Mouse (Mus musculus) midbrain, embryonic 16.5 days (tissue): ENCODE results near the gene Ddx31. TPM values are rescaled to one million over a fixed set of nuclear protein-coding genes. Genes with fewer than 3 reads are reported as not detected.

Experiments
- ATAC-seq: fragments of 200-750 bp; cut with Nextera tagmentation; 2 replicates; pipeline ENCODE4 v1.8.0; 2017; ENCODE audit warnings: moderate TSS enrichment
- H3K27ac ChIP-seq: fragments of 300-500 bp; sonication (generic); 2 replicates; pipeline ENCODE4 v1.5.1; 2014; ENCODE audit warnings: mild to moderate bottlenecking, low read length, mixed read lengths
- H3K27me3 ChIP-seq: fragments of 300-500 bp; sonication (generic); 2 replicates; pipeline ENCODE4 v1.6.1; 2014; ENCODE audit warnings: low read depth, low read length, mixed read lengths; ENCODE audit not compliant: control insufficient read depth, insufficient read depth
- H3K36me3 ChIP-seq: fragments of 300-500 bp; sonication (generic); 2 replicates; pipeline ENCODE4 v1.6.1; 2014; ENCODE audit warnings: mild to moderate bottlenecking, low read length, moderate library complexity, mixed read lengths; ENCODE audit not compliant: control insufficient read depth, insufficient read depth
- H3K4me1 ChIP-seq: fragments of 300-500 bp; sonication (generic); 2 replicates; pipeline ENCODE4 v1.6.1; 2014; ENCODE audit warnings: mild to moderate bottlenecking, low read length, mixed read lengths; ENCODE audit not compliant: control insufficient read depth, insufficient read depth
- H3K4me2 ChIP-seq: fragments of 300-500 bp; sonication (generic); 2 replicates; pipeline ENCODE4 v1.6.1; 2014; ENCODE audit warnings: mild to moderate bottlenecking, low read length, mixed read lengths
- H3K4me3 ChIP-seq: fragments of 300-500 bp; sonication (generic); 2 replicates; pipeline ENCODE4 v1.5.1; 2014; ENCODE audit warnings: low read depth, mild to moderate bottlenecking, low read length, moderate library complexity, mixed read lengths
- H3K9ac ChIP-seq: fragments of 300-500 bp; sonication (generic); 2 replicates; pipeline ENCODE4 v1.6.1; 2014; ENCODE audit warnings: low read depth, low read length, mixed read lengths
- H3K9me3 ChIP-seq: fragments of 300-500 bp; sonication (generic); replicated peaks from 2 replicates; pipeline ENCODE4 v1.6.1; 2014; ENCODE audit warnings: mild to moderate bottlenecking, low read length, mixed read lengths; ENCODE audit not compliant: control insufficient read depth, poor library complexity, severe bottlenecking
- WGBS: fragments of 180-500 bp; shearing (Covaris S2); extraction: QIAGEN DNeasy Blood & Tissue Kit; methylation state at CpG from one replicate; pipeline ENCODE4 v1.1.7; 2014; 5-methylcytosine and 5-hydroxymethylcytosine counted together
- polyA plus RNA-seq: library from polyadenylated mRNA; unstranded; fragments of >200 nt; fragmentation: Nextera tagmentation; extraction: Ambion mirVana; gene quantifications from 2 replicates; pipeline ENCODE4 v1.2.1, GENCODE M21; 2015

The Ddx31 gene
- polyA plus RNA-seq, 1 experiment from 2014 or later, result 10.7 TPM

GRCm38 (mm10) chr2:28852594-28852993 lies 12.4 kb downstream of the Ddx31 start:
- Histone ChIP-seq H3K4me1 (no peaks in the 10 kb centered on the region), H3K27ac (no peak overlapping the region), H3K36me3 (peaks cover 9% of the 10 kb centered on the region; the same call in 1 of the 2 replicates), H3K4me3 (no peak overlapping the region), H3K4me2 (no peak overlapping the region), H3K9me3 (no peaks in the 10 kb centered on the region), H3K9ac (no peak overlapping the region), H3K27me3 (no peaks in the 10 kb centered on the region)
- 91% methylated on average over 3 of the region's 3 CpGs for WGBS
- no peak for ATAC-seq

DNA sequence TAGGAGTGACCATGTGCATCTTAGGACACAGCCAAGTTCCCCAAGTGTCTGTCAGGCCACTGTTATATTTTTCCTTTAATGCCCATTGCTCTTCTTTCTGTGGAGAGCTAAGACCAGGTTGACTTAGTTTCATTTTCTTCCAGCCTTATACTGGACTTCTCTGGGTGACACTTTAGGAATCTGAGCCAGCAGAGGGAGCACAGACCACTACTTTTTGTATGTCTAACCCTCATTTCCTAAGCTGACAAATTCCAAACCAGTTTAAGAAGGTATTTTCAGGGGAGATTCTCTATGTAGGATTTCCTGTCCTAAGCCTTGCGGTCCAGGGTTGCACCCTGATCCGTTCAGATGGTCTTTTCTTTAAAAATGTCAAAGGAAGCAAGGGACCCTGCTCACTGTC lies 15.6 kb downstream of the Ddx31 start:
- H3K4me3 ChIP-seq, result no peak overlapping the region
- 94% methylated on average over 2 of the region's 2 CpGs for WGBS
- H3K36me3 ChIP-seq, result peaks cover 13% of the 10 kb centered on the region
- no peak overlapping the region for H3K27ac ChIP-seq
- ATAC-seq, result no peak
- H3K4me1 ChIP-seq, result no peaks in the 10 kb centered on the region
- no peaks in the 10 kb centered on the region for H3K27me3 ChIP-seq
- H3K9ac ChIP-seq, result no peak overlapping the region
- no peak overlapping the region for H3K4me2 ChIP-seq
- no peaks in the 10 kb centered on the region for H3K9me3 ChIP-seq

- no peak for ATAC-seq
- Histone ChIP-seq H3K27me3 (no peaks in the 10 kb centered on the region), H3K9ac (no peak overlapping the region), H3K9me3 (no peaks in the 10 kb centered on the region), H3K4me3 (no peak overlapping the region), H3K4me1 (no peaks in the 10 kb centered on the region), H3K36me3 (peaks cover 17% of the 10 kb centered on the region), H3K4me2 (no peak overlapping the region), H3K27ac (no peak overlapping the region)
- 91% methylated on average over 4 of the region's 4 CpGs for WGBS
These were observed 19.1 kb downstream of the Ddx31 start for GRCm38 (mm10) chr2:28859303-28859702.

GRCm38 (mm10) chr2:28860678-28861423 lies 20.6 kb downstream of the Ddx31 start:
- Histone ChIP-seq H3K4me1 (no peaks in the 10 kb centered on the region), H3K9ac (no peak overlapping the region), H3K4me3 (no peak overlapping the region), H3K36me3 (peaks cover 17% of the 10 kb centered on the region), H3K4me2 (no peak overlapping the region), H3K9me3 (no peaks in the 10 kb centered on the region), H3K27me3 (no peaks in the 10 kb centered on the region), H3K27ac (no peak overlapping the region)
- 85% methylated on average over 8 of the region's 8 CpGs for WGBS
- no peak for ATAC-seq

DNA sequence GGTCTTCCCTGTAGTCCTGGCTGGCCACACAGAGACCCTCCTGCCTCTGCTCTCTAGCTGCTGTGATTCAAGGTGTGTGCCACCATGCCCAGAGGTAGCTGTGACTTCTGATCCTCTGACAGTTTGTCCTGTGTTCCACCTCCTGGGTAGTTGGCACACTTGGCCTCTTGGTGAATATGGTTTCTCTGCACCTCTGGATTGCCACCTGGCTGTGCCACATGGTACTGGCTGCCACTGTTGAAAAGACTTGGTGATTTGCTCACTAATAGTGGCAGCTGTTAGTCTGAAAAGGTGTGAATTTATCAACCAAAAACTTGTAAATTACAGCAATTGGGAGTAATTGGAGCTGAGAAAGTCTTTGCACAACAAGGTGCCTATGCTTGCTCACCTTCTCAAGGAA lies 23.7 kb downstream of the Ddx31 start:
- peaks cover 11% of the 10 kb centered on the region for H3K36me3 ChIP-seq
- H3K27me3 ChIP-seq, result no peaks in the 10 kb centered on the region
- no peak overlapping the region for H3K27ac ChIP-seq
- no peak overlapping the region for H3K4me3 ChIP-seq
- no peak overlapping the region for H3K4me2 ChIP-seq
- no peak for ATAC-seq
- H3K9ac ChIP-seq, result no peak overlapping the region
- no peaks in the 10 kb centered on the region for H3K9me3 ChIP-seq
- no peaks in the 10 kb centered on the region; the same call in 1 of the 2 replicates for H3K4me1 ChIP-seq

DNA sequence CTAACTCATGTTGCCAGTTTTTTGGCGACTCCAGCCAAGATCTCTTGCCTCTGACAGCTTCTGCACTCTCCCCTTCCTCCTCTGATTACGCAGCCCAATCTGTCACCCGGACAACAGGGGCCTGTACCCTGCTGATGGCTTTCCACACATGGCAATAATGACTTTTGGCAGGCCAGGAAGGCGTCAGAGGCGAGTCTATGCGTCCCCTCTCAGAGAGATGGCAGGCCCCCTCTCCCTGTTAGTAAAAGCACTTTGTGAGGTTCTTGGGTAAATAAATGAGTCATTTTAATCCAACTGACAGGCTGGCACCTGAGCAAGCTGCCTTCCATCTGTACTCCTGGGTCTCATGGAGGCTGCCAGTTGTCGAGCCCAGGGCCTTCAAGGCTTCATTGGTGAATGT lies 27.3 kb downstream of the Ddx31 start:
- H3K27ac ChIP-seq, result no peak overlapping the region
- WGBS, result 74% methylated on average over 7 of the region's 7 CpGs
- peaks cover 7% of the 10 kb centered on the region; the same call in 1 of the 2 replicates for H3K36me3 ChIP-seq

GRCm38 (mm10) chr2:28875554-28875953 lies 35.3 kb downstream of the Ddx31 start:
- Histone ChIP-seq H3K4me2 (no peak overlapping the region), H3K27ac (no peak overlapping the region), H3K4me1 (no peaks in the 10 kb centered on the region), H3K36me3 (0 out of 2 replicates have a peak, but pooled peaks cover 2% of the 10 kb centered on the region), H3K9me3 (no peaks in the 10 kb centered on the region), H3K4me3 (no peak overlapping the region), H3K27me3 (no peaks in the 10 kb centered on the region), H3K9ac (no peak overlapping the region)
- 82% methylated on average over 11 of the region's 11 CpGs for WGBS
- ATAC-seq, result no peak

More for the DNA sequence above, 27.3 kb downstream of the Ddx31 start:
- Histone ChIP-seq H3K4me2 (no peak overlapping the region), H3K9ac (no peak overlapping the region), H3K4me1 (no peaks in the 10 kb centered on the region; the same call in 1 of the 2 replicates), H3K9me3 (no peaks in the 10 kb centered on the region), H3K4me3 (no peak overlapping the region), H3K27me3 (no peaks in the 10 kb centered on the region)
- ATAC-seq, result no peak

- H3K4me1 ChIP-seq, result peaks cover 10% of the 10 kb centered on the region; the same call in 1 of the 2 replicates
- no peak overlapping the region for H3K4me2 ChIP-seq
- 91% methylated on average over 3 of the region's 3 CpGs for WGBS
- no peak overlapping the region for H3K9ac ChIP-seq
- H3K9me3 ChIP-seq, result no peaks in the 10 kb centered on the region
- no peaks in the 10 kb centered on the region for H3K27me3 ChIP-seq
- H3K36me3 ChIP-seq, result no peaks in the 10 kb centered on the region
- H3K27ac ChIP-seq, result no peak overlapping the region
- H3K4me3 ChIP-seq, result no peak overlapping the region
- ATAC-seq, result no peak
These were observed 41.1 kb downstream of the Ddx31 start for GRCm38 (mm10) chr2:28881275-28881674.

- Histone ChIP-seq H3K9ac (no peak overlapping the region), H3K4me2 (no peak overlapping the region), H3K4me1 (peaks cover 10% of the 10 kb centered on the region; the same call in 1 of the 2 replicates), H3K27me3 (no peaks in the 10 kb centered on the region), H3K4me3 (no peak overlapping the region), H3K36me3 (no peaks in the 10 kb centered on the region), H3K9me3 (no peaks in the 10 kb centered on the region), H3K27ac (no peak overlapping the region)
- ATAC-seq, result no peak
- 79% methylated on average over 3 of the region's 3 CpGs for WGBS
These were observed 41.8 kb downstream of the Ddx31 start for GRCm38 (mm10) chr2:28882047-28882446.
